Mouse (Mus musculus) heart, postnatal 0 days (tissue): ENCODE measurements around the gene Rgs14. TPM values are rescaled to one million over a fixed set of nuclear protein-coding genes. Genes with fewer than 3 reads are reported as not detected.

Experiments used
- ATAC-seq: fragments of 200-750 bp; cut with Nextera tagmentation; 2 replicates; pipeline ENCODE4 v1.8.0; 2017; ENCODE audit warnings: low read depth, moderate number of reproducible peaks, moderate library complexity; ENCODE audit not compliant: insufficient read depth
- DNase-seq: peaks from one replicate; pipeline ENCODE4 v3.0.0-alpha.2; 2016; ENCODE audit warnings: low spot score
- H3K27ac ChIP-seq: fragments of 300-500 bp; sonication (generic); 2 replicates; pipeline ENCODE4 v1.5.1; 2014; ENCODE audit warnings: low read depth, mild to moderate bottlenecking
- H3K27me3 ChIP-seq: fragments of 300-500 bp; sonication (generic); 2 replicates; pipeline ENCODE4 v1.6.1; 2014; ENCODE audit warnings: low read length, mixed read lengths; ENCODE audit not compliant: control insufficient read depth, insufficient read depth
- H3K36me3 ChIP-seq: fragments of 300-500 bp; sonication (generic); replicated peaks from 2 replicates; pipeline ENCODE4 v1.6.1; 2014; ENCODE audit warnings: low read length, mixed read lengths; ENCODE audit not compliant: control insufficient read depth, insufficient read depth
- H3K4me1 ChIP-seq: fragments of 300-500 bp; sonication (generic); 2 replicates; pipeline ENCODE4 v1.6.1; 2014; ENCODE audit warnings: antibody characterized with exemption; ENCODE audit not compliant: control insufficient read depth, insufficient read depth
- H3K4me2 ChIP-seq: fragments of 300-500 bp; sonication (generic); 2 replicates; pipeline ENCODE4 v1.6.1; 2014; ENCODE audit warnings: low read depth, mild to moderate bottlenecking, low read length, moderate library complexity
- H3K4me3 ChIP-seq: fragments of 300-500 bp; sonication (generic); 2 replicates; pipeline ENCODE4 v1.5.1; 2014; ENCODE audit warnings: low read depth, low read length
- H3K9ac ChIP-seq: fragments of 300-500 bp; sonication (generic); replicated peaks from 2 replicates; pipeline ENCODE4 v1.6.1; 2014; ENCODE audit warnings: low read depth, low read length, mixed read lengths
- H3K9me3 ChIP-seq: fragments of 300-500 bp; sonication (generic); replicated peaks from 2 replicates; pipeline ENCODE4 v1.6.1; 2016; ENCODE audit warnings: low read length; ENCODE audit not compliant: control insufficient read depth
- CTCF ChIP-seq: IDR thresholded peaks from 2 replicates; pipeline ENCODE4 v1.5.1; 2016; ENCODE audit warnings: antibody characterized with exemption, control low read depth, low read depth
- EP300 ChIP-seq: IDR thresholded peaks from 2 replicates; pipeline ENCODE4 v1.6.1; 2016; ENCODE audit warnings: antibody characterized with exemption, low read depth
- WGBS: fragments of 180-500 bp; shearing (Covaris S2); extraction: QIAGEN DNeasy Blood & Tissue Kit; methylation state at CpG from one replicate; pipeline ENCODE4 v1.1.7; 2014; 5-methylcytosine and 5-hydroxymethylcytosine counted together
- polyA plus RNA-seq: library from polyadenylated mRNA; unstranded; fragments of >200 nt; fragmentation: Nextera tagmentation; extraction: Ambion mirVana; gene quantifications from 2 replicates; pipeline ENCODE4 v1.2.1, GENCODE M21; 2015
- total RNA-seq: library from RNA; depleted of rRNA; stranded (reverse); fragments of >200 nt; gene quantifications from 2 replicates; pipeline ENCODE4 v1.2.3, GENCODE M21; 2014; ENCODE audit warnings: low replicate concordance; rRNA removed

Gene Rgs14
- total and polyA plus RNA-seq, 2 experiments from 2014 or later, result 0.30 to 1.1 TPM

DNA sequence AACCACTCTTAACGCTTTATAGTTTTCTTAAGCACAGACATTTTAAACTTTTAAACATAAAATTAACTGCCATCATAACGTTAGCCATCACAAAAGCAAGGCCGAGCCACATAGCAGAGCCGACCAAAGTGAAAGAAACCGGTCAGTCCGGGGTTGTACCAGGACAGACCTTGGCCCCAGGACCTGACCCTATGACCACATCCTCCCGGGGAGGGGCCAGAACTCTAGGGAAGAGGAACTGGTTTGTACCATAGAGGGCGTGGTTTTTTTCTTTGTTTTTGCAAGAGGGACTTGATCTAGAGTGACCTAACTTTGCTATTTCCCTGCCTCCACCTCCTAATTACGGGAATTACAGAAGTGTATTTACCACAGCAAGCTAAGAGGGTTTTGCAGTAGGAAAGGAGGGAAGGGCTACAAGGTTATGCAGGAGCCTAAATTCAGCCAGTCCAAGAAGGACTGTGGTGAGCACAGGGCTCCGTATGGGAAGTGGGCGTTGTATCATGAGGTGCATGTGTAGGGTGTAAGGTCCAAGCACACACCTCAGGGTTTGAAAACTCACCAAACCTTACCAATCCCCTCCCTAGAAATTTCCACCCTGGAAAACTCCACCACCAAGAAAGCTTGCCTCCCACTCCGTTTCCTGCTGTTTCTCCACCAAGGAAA lies 59.8 kb downstream of the Rgs14 start:
- Histone ChIP-seq H3K36me3 (no peaks in the 10 kb centered on the region), H3K4me3 (no peak overlapping the region), H3K4me1 (no peaks in the 10 kb centered on the region), H3K4me2 (no peak overlapping the region), H3K9ac (no peak overlapping the region), H3K27me3 (peaks cover 10% of the 10 kb centered on the region), H3K9me3 (no peaks in the 10 kb centered on the region), H3K27ac (no peak overlapping the region)
- no peak for TF ChIP-seq EP300
- TF ChIP-seq CTCF, result no peak
- DNase-seq, result peak; percentile 23
- WGBS, result 64% methylated on average over 12 of the region's 12 CpGs
- ATAC-seq, result 0 out of 2 replicates have a peak, but pooled peaks have one; percentile 27

- Histone ChIP-seq H3K27ac (no peak overlapping the region), H3K9ac (no peak overlapping the region), H3K4me1 (no peaks in the 10 kb centered on the region), H3K9me3 (no peaks in the 10 kb centered on the region), H3K4me2 (no peak overlapping the region), H3K4me3 (no peak overlapping the region), H3K36me3 (no peaks in the 10 kb centered on the region), H3K27me3 (peaks cover 10% of the 10 kb centered on the region)
- DNase-seq, result no peak
- TF ChIP-seq EP300 (no peak), CTCF (no peak)
- ATAC-seq, result no peak
- WGBS, result 64% methylated on average over 2 of the region's 2 CpGs
Measured at GRCm38 (mm10) chr13:55430566-55430965, 61.0 kb downstream of the Rgs14 start.

GRCm38 (mm10) chr13:55431889-55432685 lies 62.6 kb downstream of the Rgs14 start:
- H3K27me3 ChIP-seq, result peaks cover 4% of the 10 kb centered on the region; the same call in 1 of the 2 replicates
- ATAC-seq (no peak), DNase-seq (no peak)
- H3K9me3 ChIP-seq, result no peaks in the 10 kb centered on the region
- 55% methylated on average over 10 of the region's 10 CpGs for WGBS
- H3K9ac ChIP-seq, result no peak overlapping the region
- no peak overlapping the region for H3K4me3 ChIP-seq
- H3K4me2 ChIP-seq, result no peak overlapping the region; the same call in 1 of the 2 replicates
- H3K36me3 ChIP-seq, result no peaks in the 10 kb centered on the region
- H3K27ac ChIP-seq, result no peak overlapping the region
- no peak for TF ChIP-seq CTCF
- no peak for TF ChIP-seq EP300
- no peaks in the 10 kb centered on the region for H3K4me1 ChIP-seq

Other genes starting within 250 kb of the Rgs14 start
- gene Gm17617, start 236.2 kb upstream of the Rgs14 start, total RNA-seq, result not detected in 2 replicates
- not detected in 2 replicates for gene Gm17617, start 236.2 kb upstream of the Rgs14 start, polyA plus RNA-seq
- gene Fgfr4, start 217.1 kb upstream of the Rgs14 start, total RNA-seq, result not detected in 2 replicates
- gene Fgfr4, start 217.1 kb upstream of the Rgs14 start, polyA plus RNA-seq, result 0.08 and 0.11 TPM in 2 replicates
- 49.3 and 75.1 TPM in 2 replicates for gene Nsd1, start 159.9 kb upstream of the Rgs14 start, total RNA-seq
- 39.1 and 45.4 TPM in 2 replicates for gene Nsd1, start 159.9 kb upstream of the Rgs14 start, polyA plus RNA-seq
- 161 and 188 TPM in 2 replicates for gene Prelid1, start 49.2 kb upstream of the Rgs14 start, total RNA-seq
- gene Prelid1, start 49.2 kb upstream of the Rgs14 start, polyA plus RNA-seq, result 192 and 196 TPM in 2 replicates
- gene Rab24, start 47.8 kb upstream of the Rgs14 start, total RNA-seq, result 69.2 and 74.5 TPM in 2 replicates
- 53.0 and 59.9 TPM in 2 replicates for gene Rab24, start 47.8 kb upstream of the Rgs14 start, polyA plus RNA-seq
- 24.8 and 33.1 TPM in 2 replicates for gene Mxd3, start 39.9 kb upstream of the Rgs14 start, total RNA-seq
- 8.6 and 11.4 TPM in 2 replicates for gene Mxd3, start 39.9 kb upstream of the Rgs14 start, polyA plus RNA-seq
- gene Lman2, start 6.9 kb upstream of the Rgs14 start, total RNA-seq, result 89.3 and 100 TPM in 2 replicates
- gene Lman2, start 6.9 kb upstream of the Rgs14 start, polyA plus RNA-seq, result 41.3 and 42.4 TPM in 2 replicates
- not detected in 2 replicates for gene Slc34a1, start 28.5 kb downstream of the Rgs14 start, total RNA-seq
- gene Slc34a1, start 28.5 kb downstream of the Rgs14 start, polyA plus RNA-seq, result not detected in 2 replicates
- not detected in 2 replicates for gene Pfn3, start 45.5 kb downstream of the Rgs14 start, total RNA-seq
- gene Pfn3, start 45.5 kb downstream of the Rgs14 start, polyA plus RNA-seq, result not detected in 2 replicates
- 0.12 TPM in 1 of 2 replicates, not detected in the other for gene F12, start 57.1 kb downstream of the Rgs14 start, total RNA-seq
- not detected in 2 replicates for gene F12, start 57.1 kb downstream of the Rgs14 start, polyA plus RNA-seq
- gene Grk6, start 75.3 kb downstream of the Rgs14 start, total RNA-seq, result 27.2 and 44.4 TPM in 2 replicates
- 10.7 TPM in 2 replicates for gene Grk6, start 75.3 kb downstream of the Rgs14 start, polyA plus RNA-seq
- 3.6 and 8.2 TPM in 2 replicates for gene Prr7, start 94.5 kb downstream of the Rgs14 start, total RNA-seq
- gene Prr7, start 94.5 kb downstream of the Rgs14 start, polyA plus RNA-seq, result 0.08 TPM in 1 of 2 replicates, not detected in the other
- gene Dbn1, start 118.4 kb downstream of the Rgs14 start, total RNA-seq, result 38.5 and 46.0 TPM in 2 replicates
- gene Dbn1, start 118.4 kb downstream of the Rgs14 start, polyA plus RNA-seq, result 30.2 and 30.9 TPM in 2 replicates
- 134 and 186 TPM in 2 replicates for gene Pdlim7, start 143.9 kb downstream of the Rgs14 start, total RNA-seq
- 190 and 210 TPM in 2 replicates for gene Pdlim7, start 143.9 kb downstream of the Rgs14 start, polyA plus RNA-seq
- gene Dok3, start 159.6 kb downstream of the Rgs14 start, total RNA-seq, result 2.7 and 2.8 TPM in 2 replicates
- gene Dok3, start 159.6 kb downstream of the Rgs14 start, polyA plus RNA-seq, result 0.95 and 1.4 TPM in 2 replicates
- gene Ddx41, start 166.9 kb downstream of the Rgs14 start, total RNA-seq, result 25.3 and 30.4 TPM in 2 replicates
- 16.3 and 17.3 TPM in 2 replicates for gene Ddx41, start 166.9 kb downstream of the Rgs14 start, polyA plus RNA-seq
- gene Fam193b, start 201.4 kb downstream of the Rgs14 start, total RNA-seq, result 17.7 and 19.6 TPM in 2 replicates
- 9.5 and 10.3 TPM in 2 replicates for gene Fam193b, start 201.4 kb downstream of the Rgs14 start, polyA plus RNA-seq
- 22.0 and 50.3 TPM in 2 replicates for gene Tmed9, start 204.0 kb downstream of the Rgs14 start, total RNA-seq
- gene Tmed9, start 204.0 kb downstream of the Rgs14 start, polyA plus RNA-seq, result 78.6 and 82.0 TPM in 2 replicates
- gene B4galt7, start 230.2 kb downstream of the Rgs14 start, total RNA-seq, result 24.5 and 37.6 TPM in 2 replicates
- 15.7 and 17.3 TPM in 2 replicates for gene B4galt7, start 230.2 kb downstream of the Rgs14 start, polyA plus RNA-seq